Mouse (Mus musculus) embryonic facial prominence, embryonic 14.5 days (tissue): ENCODE data around the gene Krt80. TPM values are rescaled to one million over a fixed set of nuclear protein-coding genes. Genes with fewer than 3 reads are reported as not detected.

ENCODE experiments used
- ATAC-seq: fragments of 200-750 bp; cut with Nextera tagmentation; 2 replicates; pipeline ENCODE4 v1.8.0; 2017; ENCODE audit warnings: low read depth, moderate number of reproducible peaks, moderate TSS enrichment
- DNase-seq: peaks from one replicate; pipeline ENCODE4 v3.0.0-alpha.2; 2015; ENCODE audit warnings: low spot score
- H3K27ac ChIP-seq: fragments of 300-500 bp; sonication (generic); replicated peaks from 2 replicates; pipeline ENCODE4 v1.5.1; 2014; ENCODE audit warnings: low read depth, mild to moderate bottlenecking, low read length, moderate library complexity
- H3K27me3 ChIP-seq: fragments of 300-500 bp; sonication (generic); replicated peaks from 2 replicates; pipeline ENCODE4 v1.6.1; 2014; ENCODE audit warnings: low read length; ENCODE audit not compliant: control insufficient read depth, insufficient read depth
- H3K36me3 ChIP-seq: fragments of 300-500 bp; sonication (generic); 2 replicates; pipeline ENCODE4 v1.6.1; 2014; ENCODE audit warnings: low read length, mixed read lengths; ENCODE audit not compliant: control insufficient read depth, insufficient read depth
- H3K4me1 ChIP-seq: fragments of 300-500 bp; sonication (generic); 2 replicates; pipeline ENCODE4 v1.6.1; 2014; ENCODE audit warnings: antibody characterized with exemption, low read length; ENCODE audit not compliant: control insufficient read depth, insufficient read depth
- H3K4me2 ChIP-seq: fragments of 300-500 bp; sonication (generic); 2 replicates; pipeline ENCODE4 v1.6.1; 2014; ENCODE audit warnings: low read depth, mild to moderate bottlenecking, low read length, moderate library complexity, mixed read lengths
- H3K4me3 ChIP-seq: fragments of 300-500 bp; sonication (generic); 2 replicates; pipeline ENCODE4 v1.5.1; 2014; ENCODE audit warnings: low read depth, mild to moderate bottlenecking, low read length
- H3K9ac ChIP-seq: fragments of 300-500 bp; sonication (generic); 2 replicates; pipeline ENCODE4 v1.6.1; 2014; ENCODE audit warnings: low read depth, mild to moderate bottlenecking, low read length, moderate library complexity, mixed read lengths
- H3K9me3 ChIP-seq: fragments of 300-500 bp; sonication (generic); 2 replicates; pipeline ENCODE4 v1.6.1; 2016; ENCODE audit warnings: low read length; ENCODE audit not compliant: control insufficient read depth
- WGBS: fragments of 180-500 bp; shearing (Covaris S2); extraction: QIAGEN DNeasy Blood & Tissue Kit; methylation state at CpG from one replicate; pipeline ENCODE4 v1.1.7; 2014; 5-methylcytosine and 5-hydroxymethylcytosine counted together
- polyA plus RNA-seq: library from polyadenylated mRNA; unstranded; fragments of >200 nt; fragmentation: Nextera tagmentation; extraction: Ambion mirVana; gene quantifications from 2 replicates; pipeline ENCODE4 v1.2.1, GENCODE M21; 2014

Krt80 gene
- polyA plus RNA-seq, 1 experiment from 2014 or later: 9.5 TPM

GRCm38 (mm10) chr15:101339537-101339936, 30.4 kb downstream of the Krt80 start:
- Histone ChIP-seq H3K9ac (no peak overlapping the region), H3K4me2 (no peak overlapping the region), H3K36me3 (no peaks in the 10 kb centered on the region), H3K4me3 (no peak overlapping the region), H3K27me3 (no peaks in the 10 kb centered on the region), H3K4me1 (peaks cover 3% of the 10 kb centered on the region; the same call in 1 of the 2 replicates), H3K27ac (no peak overlapping the region), H3K9me3 (no peaks in the 10 kb centered on the region)
- WGBS: 0% methylated on average over 2 of the region's 2 CpGs
- peak; percentile 93 for DNase-seq
- peak; percentile 91 for ATAC-seq

DNA sequence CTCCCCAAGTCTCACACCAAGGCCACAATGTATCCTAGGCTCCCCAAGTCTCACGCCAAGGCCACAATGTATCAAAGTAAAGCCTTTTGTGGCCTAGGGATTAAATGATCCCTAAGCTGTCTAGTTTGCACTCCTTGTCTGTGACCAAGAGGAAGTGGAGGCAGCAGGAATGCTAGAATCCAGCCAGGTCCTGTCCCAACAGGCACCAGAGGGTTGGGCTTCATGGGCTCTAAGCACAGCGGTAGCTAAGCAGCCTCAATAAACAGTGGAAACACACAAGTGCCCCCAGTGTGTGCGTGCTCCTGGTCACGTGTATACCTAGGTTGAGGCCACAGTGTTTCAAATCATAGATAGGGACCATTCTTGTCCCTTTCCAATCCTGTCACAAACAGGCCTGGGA, 31.6 kb downstream of the Krt80 start:
- H3K27me3 ChIP-seq: no peaks in the 10 kb centered on the region
- peak overlapping the region; percentile 28; the same call in 1 of the 2 replicates for H3K27ac ChIP-seq
- H3K9ac ChIP-seq: no peak overlapping the region
- peaks cover 3% of the 10 kb centered on the region; the same call in 1 of the 2 replicates for H3K4me1 ChIP-seq
- WGBS: 59% methylated on average over 4 of the region's 4 CpGs
- H3K9me3 ChIP-seq: no peaks in the 10 kb centered on the region
- H3K36me3 ChIP-seq: no peaks in the 10 kb centered on the region
- H3K4me3 ChIP-seq: no peak overlapping the region
- peak; percentile 77 for DNase-seq
- H3K4me2 ChIP-seq: no peak overlapping the region
- no peak for ATAC-seq

DNA sequence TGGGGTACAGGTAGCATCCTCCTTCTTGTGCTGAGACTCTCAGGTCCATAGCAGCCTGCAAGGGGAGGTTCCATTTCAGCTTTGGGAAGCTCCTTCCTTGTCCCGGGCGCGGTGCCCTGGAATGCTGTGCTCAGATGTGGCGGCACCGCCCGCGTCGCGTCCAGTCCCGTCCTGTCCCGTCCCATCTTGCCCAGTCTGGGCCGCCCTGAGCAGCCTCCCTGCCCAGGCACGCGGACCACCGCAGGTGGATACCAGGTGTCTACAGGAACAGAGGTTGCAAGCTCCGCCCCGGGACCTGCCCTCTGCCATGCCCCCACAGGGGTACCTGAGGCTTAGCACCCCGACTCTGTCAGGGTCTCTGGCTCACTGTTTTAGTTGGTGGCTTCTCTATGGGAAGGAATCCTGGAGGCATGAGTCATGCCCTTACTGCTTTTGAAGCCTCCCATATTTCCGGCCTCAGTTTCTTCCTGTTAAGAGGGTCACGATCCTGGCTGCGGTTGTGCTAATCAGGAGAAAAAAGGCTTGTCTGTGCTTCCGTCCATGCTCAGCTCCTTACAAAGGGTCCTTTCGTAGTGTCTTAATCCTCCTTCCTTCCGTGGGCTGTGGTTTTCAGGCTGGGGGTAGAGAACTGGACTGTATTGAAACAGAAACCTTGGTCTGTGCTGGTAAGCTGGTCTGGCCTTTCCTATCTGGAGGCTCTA, 33.3 kb downstream of the Krt80 start:
- DNase-seq (peak; percentile 76), ATAC-seq (peak; percentile 42; the same call in 1 of the 2 replicates)
- no peak overlapping the region for H3K9ac ChIP-seq
- no peaks in the 10 kb centered on the region for H3K36me3 ChIP-seq
- H3K4me3 ChIP-seq: no peak overlapping the region
- no peaks in the 10 kb centered on the region for H3K9me3 ChIP-seq
- H3K4me1 ChIP-seq: peaks cover 10% of the 10 kb centered on the region; the same call in 1 of the 2 replicates
- no peaks in the 10 kb centered on the region for H3K27me3 ChIP-seq
- H3K4me2 ChIP-seq: no peak overlapping the region
- WGBS: 34% methylated on average over 21 of the region's 24 CpGs
- H3K27ac ChIP-seq: peak overlapping the region; percentile 63

DNA sequence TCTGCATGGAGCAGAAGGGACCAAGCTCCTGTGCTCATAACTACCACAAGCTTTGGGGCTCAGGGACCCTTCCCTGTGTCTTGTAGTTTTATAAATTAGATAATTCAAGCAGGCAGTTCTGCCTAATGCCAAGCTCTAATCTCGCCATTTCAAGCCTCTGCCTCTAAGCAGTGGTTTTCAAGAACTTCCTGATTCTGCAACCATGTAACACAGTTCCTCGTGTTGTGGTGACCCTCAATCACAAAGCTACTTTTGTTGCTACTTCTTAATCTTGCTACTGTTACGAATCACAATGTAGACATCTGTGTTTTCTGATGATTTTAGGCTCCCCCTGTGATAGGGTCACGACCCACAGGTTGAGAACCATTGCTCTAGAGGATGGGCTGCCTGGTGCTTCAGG, 36.3 kb downstream of the Krt80 start:
- 39% methylated on average over 4 of the region's 4 CpGs for WGBS
- Histone ChIP-seq H3K27me3 (no peaks in the 10 kb centered on the region), H3K4me3 (no peak overlapping the region), H3K4me1 (peaks cover 10% of the 10 kb centered on the region; the same call in 1 of the 2 replicates), H3K36me3 (no peaks in the 10 kb centered on the region), H3K9ac (no peak overlapping the region), H3K9me3 (no peaks in the 10 kb centered on the region), H3K4me2 (no peak overlapping the region), H3K27ac (peak overlapping the region; percentile 61; the same call in 1 of the 2 replicates)
- DNase-seq: no peak
- no peak for ATAC-seq

- peaks cover 10% of the 10 kb centered on the region; the same call in 1 of the 2 replicates for H3K4me1 ChIP-seq
- no peak overlapping the region for H3K4me2 ChIP-seq
- peak; percentile 1; the same call in 1 of the 2 replicates for ATAC-seq
Measured at GRCm38 (mm10) chr15:101333165-101333564, 36.8 kb downstream of the Krt80 start.

GRCm38 (mm10) chr15:101332370-101332769, 37.6 kb downstream of the Krt80 start:
- H3K9ac ChIP-seq: 0 out of 2 replicates have a peak overlapping the region, but pooled peaks have one; percentile 2
- no peaks in the 10 kb centered on the region for H3K27me3 ChIP-seq
- WGBS: 71% methylated on average over 4 of the region's 4 CpGs
- peak; percentile 61 for DNase-seq
- peak; percentile 13; the same call in 1 of the 2 replicates for ATAC-seq
- no peak overlapping the region for H3K4me2 ChIP-seq
- H3K27ac ChIP-seq: peak overlapping the region; percentile 61
- H3K4me3 ChIP-seq: no peak overlapping the region
- H3K9me3 ChIP-seq: no peaks in the 10 kb centered on the region
- H3K4me1 ChIP-seq: peaks cover 10% of the 10 kb centered on the region; the same call in 1 of the 2 replicates
- no peaks in the 10 kb centered on the region for H3K36me3 ChIP-seq

More at GRCm38 (mm10) chr15:101333165-101333564, 36.8 kb downstream of the Krt80 start:
- H3K9me3 ChIP-seq: no peaks in the 10 kb centered on the region
- peak overlapping the region; percentile 61 for H3K27ac ChIP-seq
- no peak overlapping the region for H3K4me3 ChIP-seq
- 0 out of 2 replicates have a peak overlapping the region, but pooled peaks have one; percentile 8 for H3K9ac ChIP-seq
- WGBS: 0% methylated on average over 1 of the region's 1 CpGs
- no peaks in the 10 kb centered on the region for H3K36me3 ChIP-seq
- peak; percentile 69 for DNase-seq
- H3K27me3 ChIP-seq: no peaks in the 10 kb centered on the region

DNA sequence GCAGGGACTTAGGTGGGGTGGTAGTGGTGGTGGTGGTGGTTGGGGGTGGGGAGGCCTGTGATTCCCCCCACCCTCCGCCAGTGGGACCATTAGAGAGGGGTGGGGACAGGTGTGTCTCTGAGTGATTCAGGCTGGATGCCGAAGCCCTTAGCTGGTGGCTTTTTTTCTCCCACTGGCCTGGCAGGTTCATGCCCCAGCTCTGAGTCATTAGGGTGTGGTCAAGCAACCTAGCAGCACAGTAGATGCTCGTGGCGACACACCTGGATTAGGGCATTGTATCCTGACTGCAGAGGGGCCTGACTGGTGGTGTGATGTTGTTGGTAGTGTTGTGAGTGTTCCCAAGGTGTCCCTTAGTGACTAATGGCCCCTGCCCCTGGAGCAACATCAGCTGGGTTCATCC, 38.9 kb downstream of the Krt80 start:
- no peak overlapping the region for H3K4me3 ChIP-seq
- H3K9ac ChIP-seq: no peak overlapping the region
- 68% methylated on average over 4 of the region's 4 CpGs for WGBS

GRCm38 (mm10) chr15:101329564-101329892, 40.4 kb downstream of the Krt80 start:
- ATAC-seq: no peak
- 51% methylated on average over 3 of the region's 3 CpGs for WGBS

More for the DNA sequence above, 38.9 kb downstream of the Krt80 start:
- DNase-seq: no peak
- Histone ChIP-seq H3K9me3 (no peaks in the 10 kb centered on the region), H3K4me2 (no peak overlapping the region), H3K27ac (no peak overlapping the region), H3K4me1 (0 out of 2 replicates have a peak, but pooled peaks cover 6% of the 10 kb centered on the region), H3K27me3 (no peaks in the 10 kb centered on the region), H3K36me3 (no peaks in the 10 kb centered on the region)
- no peak for ATAC-seq

More at GRCm38 (mm10) chr15:101329564-101329892, 40.4 kb downstream of the Krt80 start:
- Histone ChIP-seq H3K4me2 (no peak overlapping the region), H3K36me3 (no peaks in the 10 kb centered on the region), H3K9ac (no peak overlapping the region), H3K27ac (no peak overlapping the region), H3K27me3 (no peaks in the 10 kb centered on the region), H3K9me3 (no peaks in the 10 kb centered on the region), H3K4me3 (no peak overlapping the region), H3K4me1 (0 out of 2 replicates have a peak, but pooled peaks cover 6% of the 10 kb centered on the region)
- DNase-seq: no peak
